Mouse (Mus musculus) intestine, embryonic 14.5 days (tissue): ENCODE measurements around the gene Gab2. TPM values are rescaled to one million over a fixed set of nuclear protein-coding genes. Genes with fewer than 3 reads are reported as not detected.

ENCODE experiments used
- polyA plus RNA-seq: library from polyadenylated mRNA; unstranded; fragments of >200 nt; fragmentation: Nextera tagmentation; extraction: Ambion mirVana; gene quantifications from 2 replicates; pipeline ENCODE4 v1.2.1, GENCODE M21; 2014

Gab2 gene
- polyA plus RNA-seq, 1 experiment from 2014 or later: 7.9 TPM

Other genes starting within 250 kb of the Gab2 start
- gene Nars2, start 130.1 kb upstream of the Gab2 start, polyA plus RNA-seq: 23.5 and 23.6 TPM in 2 replicates